Mouse (Mus musculus) left cerebral cortex, postnatal 4 days (tissue): ENCODE results near the gene Csk. TPM values are rescaled to one million over a fixed set of nuclear protein-coding genes. Genes with fewer than 3 reads are reported as not detected.

Experiments used
- total RNA-seq, 2 experiments: library from RNA; stranded (reverse); gene quantifications; 2 replicates each; pipeline ENCODE4 v1.2.3; 2021

Gene Csk
- total RNA-seq, 2 experiments from 2014 or later, result 133 to 137 TPM

Other genes with a start within 250 kb of the Csk start
- 10 to 100 TPM; 12.9 to 14.6 TPM for gene Ppcdc, start 213.5 kb downstream of the Csk start, total RNA-seq
- 100 to 1,000 TPM; 251 to 281 TPM for gene Scamp5, start 185.6 kb downstream of the Csk start, total RNA-seq
- 10 to 100 TPM; 19.3 to 22.2 TPM for gene Rpp25, start 149.6 kb downstream of the Csk start, total RNA-seq
- gene Cox5a, start 132.4 kb downstream of the Csk start, total RNA-seq, result 100 to 1,000 TPM; 405 to 408 TPM
- gene Fam219b, start 116.1 kb downstream of the Csk start, total RNA-seq, result 10 to 100 TPM; 25.2 to 26.0 TPM
- gene Mpi, start 100.9 kb downstream of the Csk start, total RNA-seq, result 10 to 100 TPM; 60.3 to 62.1 TPM
- gene Scamp2, start 92.7 kb downstream of the Csk start, total RNA-seq, result 10 to 100 TPM; 29.7 to 31.0 TPM
- 10 to 100 TPM; 35.2 to 38.9 TPM for gene Ulk3, start 64.2 kb downstream of the Csk start, total RNA-seq
- gene Cplx3, start 47.4 kb downstream of the Csk start, total RNA-seq, result 1 to 10 TPM; 5.6 to 7.6 TPM
- under 1 TPM in 1 of 2 experiments, not detected in 1; 0.22 TPM for gene Lman1l, start 32.9 kb downstream of the Csk start, total RNA-seq
- gene Cyp1a2, start 30.1 kb upstream of the Csk start, total RNA-seq, result not detected
- gene Cyp1a1, start 34.3 kb upstream of the Csk start, total RNA-seq, result 1 to 10 TPM in 1 of 2 experiments, under 1 TPM in 1; 0.95 to 1.1 TPM
- 10 to 100 TPM; 19.1 to 20.2 TPM for gene Edc3, start 54.9 kb upstream of the Csk start, total RNA-seq
- 10 to 100 TPM; 74.5 to 75.2 TPM for gene Clk3, start 112.2 kb upstream of the Csk start, total RNA-seq
- gene Arid3b, start 183.2 kb upstream of the Csk start, total RNA-seq, result 1 to 10 TPM; 9.1 to 9.7 TPM